Mouse (Mus musculus) forebrain, embryonic 15.5 days (tissue): ENCODE data around the gene Fadd. TPM values are rescaled to one million over a fixed set of nuclear protein-coding genes. Genes with fewer than 3 reads are reported as not detected.
A peak's percentile ranks its signal among the peaks of the same experiment; 100 is the strongest.

Experiments
- ATAC-seq: fragments of 200-750 bp; cut with Nextera tagmentation; replicated peaks from 2 replicates; pipeline ENCODE4 v1.8.0; 2017; ENCODE audit warnings: mild to moderate bottlenecking, moderate TSS enrichment, moderate library complexity
- H3K27ac ChIP-seq: fragments of 300-500 bp; sonication (generic); replicated peaks from 2 replicates; pipeline ENCODE4 v1.5.1; 2015; ENCODE audit warnings: mild to moderate bottlenecking, inconsistent platforms
- H3K27me3 ChIP-seq: fragments of 300-500 bp; sonication (generic); 2 replicates; pipeline ENCODE4 v1.6.1; 2015; ENCODE audit warnings: inconsistent platforms
- H3K36me3 ChIP-seq: fragments of 300-500 bp; sonication (generic); 2 replicates; pipeline ENCODE4 v1.6.1; 2015; ENCODE audit warnings: mild to moderate bottlenecking, inconsistent platforms
- H3K4me1 ChIP-seq: fragments of 300-500 bp; sonication (generic); 2 replicates; pipeline ENCODE4 v1.6.1; 2015; ENCODE audit warnings: inconsistent platforms
- H3K4me2 ChIP-seq: fragments of 300-500 bp; sonication (generic); replicated peaks from 2 replicates; pipeline ENCODE4 v1.6.1; 2015; ENCODE audit warnings: mild to moderate bottlenecking, inconsistent platforms
- H3K4me3 ChIP-seq: fragments of 300-500 bp; sonication (generic); 2 replicates; pipeline ENCODE4 v1.5.1; 2015; ENCODE audit warnings: mild to moderate bottlenecking, inconsistent platforms
- H3K9ac ChIP-seq: fragments of 300-500 bp; sonication (generic); replicated peaks from 2 replicates; pipeline ENCODE4 v1.6.1; 2015; ENCODE audit warnings: mild to moderate bottlenecking, inconsistent platforms
- H3K9me3 ChIP-seq: fragments of 300-500 bp; sonication (generic); 2 replicates; pipeline ENCODE4 v1.6.1; 2016; ENCODE audit warnings: inconsistent platforms
- WGBS: fragments of 180-500 bp; shearing (Covaris S2); methylation state at CpG from one replicate; pipeline ENCODE4 v1.1.7; 2015; ENCODE audit warnings: mixed read lengths; 5-methylcytosine and 5-hydroxymethylcytosine counted together
- polyA plus RNA-seq: library from polyadenylated mRNA; unstranded; fragments of >200 nt; fragmentation: Nextera tagmentation; extraction: Ambion mirVana; gene quantifications from 2 replicates; pipeline ENCODE4 v1.2.1, GENCODE M21; 2015

Fadd gene
- polyA plus RNA-seq, 1 experiment from 2014 or later = 5.4 TPM

DNA sequence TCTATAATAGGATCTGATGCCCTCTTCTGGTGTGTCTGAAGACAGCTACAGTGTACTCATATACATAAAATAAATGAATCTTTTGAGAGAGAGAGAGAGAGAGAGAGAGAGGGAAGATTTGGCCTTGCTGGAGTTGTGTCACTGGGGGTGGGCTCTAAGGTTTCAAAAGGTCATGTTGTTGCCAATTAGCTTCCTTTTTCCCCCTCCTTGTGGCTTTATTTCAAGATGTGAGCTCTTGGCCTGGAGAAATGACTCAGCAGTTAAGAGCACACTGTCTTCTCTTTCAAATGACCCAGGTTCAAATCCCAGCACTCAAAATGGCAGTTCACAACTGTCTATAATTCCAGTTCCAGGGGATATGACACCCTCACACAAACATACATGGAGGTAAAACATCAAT lies 14.2 kb downstream of the Fadd start:
- H3K27ac ChIP-seq = no peak overlapping the region
- H3K4me2 ChIP-seq = no peak overlapping the region
- no peaks in the 10 kb centered on the region for H3K36me3 ChIP-seq
- no peaks in the 10 kb centered on the region for H3K4me1 ChIP-seq
- no peaks in the 10 kb centered on the region for H3K27me3 ChIP-seq
- H3K4me3 ChIP-seq = no peak overlapping the region
- no peak overlapping the region for H3K9ac ChIP-seq
- no peaks in the 10 kb centered on the region for H3K9me3 ChIP-seq
- ATAC-seq = no peak

DNA sequence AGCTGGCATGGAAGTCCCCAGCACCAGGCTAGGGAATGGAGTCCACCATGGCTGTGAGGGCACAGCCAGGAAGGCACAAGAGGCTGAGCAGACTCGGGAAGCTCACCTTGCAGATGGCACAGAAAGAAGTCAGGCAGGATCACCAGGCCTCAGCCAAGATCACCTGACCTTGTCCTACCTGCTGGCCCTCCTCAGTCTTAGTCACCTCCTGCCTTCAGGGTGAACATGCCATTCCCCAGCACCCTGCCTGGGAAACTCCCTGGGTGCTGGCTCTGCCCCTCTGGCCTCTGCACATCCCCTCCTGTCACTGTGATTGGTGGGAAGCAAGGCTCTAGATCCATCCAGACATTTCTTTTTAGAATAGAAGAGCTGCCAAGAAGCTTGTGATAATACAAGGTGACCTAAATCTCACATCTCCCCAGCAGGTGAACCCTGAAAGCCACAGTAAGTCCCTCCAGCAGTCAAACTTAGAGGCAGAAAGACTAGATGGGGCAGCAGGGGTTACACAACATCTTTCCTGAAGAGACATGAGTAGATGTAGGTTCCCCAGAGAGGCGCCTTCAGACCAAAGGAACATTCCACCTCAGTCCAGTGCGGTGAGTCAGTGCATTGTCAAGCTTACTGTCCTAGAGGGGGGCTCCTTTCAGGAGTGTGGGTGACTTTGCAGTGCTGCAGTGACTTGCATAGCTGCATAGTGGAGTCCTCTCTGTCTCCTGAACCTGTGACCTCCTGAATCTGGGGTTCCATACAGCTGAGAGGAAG lies 15.2 kb downstream of the Fadd start:
- no peaks in the 10 kb centered on the region for H3K36me3 ChIP-seq
- no peak for ATAC-seq
- no peak overlapping the region for H3K4me2 ChIP-seq
- WGBS = 71% methylated on average over 3 of the region's 3 CpGs
- H3K9me3 ChIP-seq = no peaks in the 10 kb centered on the region
- no peak overlapping the region for H3K4me3 ChIP-seq
- H3K27ac ChIP-seq = no peak overlapping the region
- no peak overlapping the region for H3K9ac ChIP-seq
- H3K4me1 ChIP-seq = no peaks in the 10 kb centered on the region
- no peaks in the 10 kb centered on the region for H3K27me3 ChIP-seq

DNA sequence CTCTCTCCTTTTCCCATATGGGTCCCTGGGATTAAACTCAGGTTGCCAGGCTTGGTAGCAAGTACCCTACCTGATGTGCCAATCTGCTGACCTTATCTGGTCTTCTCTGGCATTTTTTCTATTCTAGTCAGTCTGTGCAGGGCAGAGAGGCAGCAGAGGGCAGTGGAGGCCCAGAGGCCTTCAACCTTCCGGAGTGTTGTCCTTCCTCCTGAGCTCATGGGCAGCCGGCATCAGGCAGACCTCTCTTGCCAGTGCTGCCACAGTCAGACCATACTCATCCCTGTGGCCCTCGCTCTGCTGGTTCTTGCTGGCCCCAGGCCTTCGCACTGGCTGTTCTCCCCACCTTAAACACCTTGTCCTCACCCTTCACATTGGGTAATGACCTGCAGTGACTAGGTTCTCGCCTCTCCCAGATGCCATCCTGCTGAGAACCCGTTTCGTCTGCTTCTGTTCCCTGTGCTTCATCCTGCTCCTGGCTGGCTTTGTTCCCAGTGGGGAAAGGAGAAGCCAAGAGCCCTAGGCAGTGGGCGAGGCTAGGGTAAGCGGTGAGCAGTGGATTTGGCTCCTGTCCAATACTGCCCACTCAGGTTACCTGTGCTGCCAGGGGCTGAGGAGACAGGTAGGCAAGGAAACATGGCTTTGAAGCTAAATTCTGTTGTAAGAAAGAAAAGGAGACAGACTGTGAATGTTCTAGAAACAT lies 18.7 kb downstream of the Fadd start:
- no peak overlapping the region for H3K4me3 ChIP-seq
- no peak overlapping the region for H3K4me2 ChIP-seq
- H3K36me3 ChIP-seq = no peaks in the 10 kb centered on the region
- H3K9ac ChIP-seq = no peak overlapping the region
- ATAC-seq = no peak
- H3K9me3 ChIP-seq = no peaks in the 10 kb centered on the region
- no peaks in the 10 kb centered on the region for H3K4me1 ChIP-seq
- no peak overlapping the region for H3K27ac ChIP-seq
- no peaks in the 10 kb centered on the region for H3K27me3 ChIP-seq
- 48% methylated on average over 9 of the region's 9 CpGs for WGBS

DNA sequence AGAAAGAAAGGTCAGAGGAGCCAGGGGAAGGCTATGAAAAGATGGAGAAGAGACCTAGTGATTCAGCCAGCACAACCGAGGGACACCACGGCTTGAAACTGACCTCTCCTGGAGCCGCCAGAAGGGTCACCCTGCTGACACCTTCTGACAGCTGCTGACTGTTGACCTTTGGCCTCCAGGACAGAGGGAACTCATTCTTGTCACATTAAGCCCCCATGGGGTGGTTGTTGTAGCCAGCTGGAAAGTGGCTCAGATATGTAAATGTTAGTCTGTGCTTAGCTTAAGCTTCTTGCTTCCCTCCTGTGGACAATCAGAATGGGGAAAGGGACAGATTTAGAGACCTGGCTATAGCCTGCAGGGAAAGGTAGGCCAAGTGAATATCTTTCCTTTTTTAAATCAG lies 20.2 kb downstream of the Fadd start:
- Histone ChIP-seq H3K9me3 (no peaks in the 10 kb centered on the region), H3K9ac (no peak overlapping the region), H3K4me1 (no peaks in the 10 kb centered on the region), H3K36me3 (no peaks in the 10 kb centered on the region), H3K4me2 (no peak overlapping the region), H3K27ac (no peak overlapping the region), H3K4me3 (no peak overlapping the region), H3K27me3 (no peaks in the 10 kb centered on the region)
- WGBS = 18% methylated on average over 3 of the region's 3 CpGs
- no peak for ATAC-seq

DNA sequence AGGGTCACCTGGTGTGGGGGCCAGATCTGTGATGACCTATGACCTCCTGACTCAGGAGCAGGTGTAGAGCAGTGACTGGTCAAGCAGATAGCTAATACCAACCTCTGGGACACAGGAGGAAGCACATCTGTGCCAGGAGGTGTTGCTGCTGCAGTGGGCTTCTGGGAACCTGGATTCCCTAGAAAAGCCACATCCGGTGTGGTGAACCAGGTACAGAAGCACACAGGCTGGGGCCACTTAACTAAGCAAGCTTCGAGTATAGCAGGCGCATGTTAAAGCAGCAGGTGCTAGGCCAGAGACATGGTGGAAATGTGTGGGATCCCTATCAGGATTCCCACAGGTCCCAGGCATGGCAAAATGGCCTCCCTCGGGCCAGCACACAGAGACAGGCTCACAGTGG lies 21.7 kb downstream of the Fadd start:
- Histone ChIP-seq H3K9ac (no peak overlapping the region), H3K36me3 (no peaks in the 10 kb centered on the region), H3K27me3 (no peaks in the 10 kb centered on the region), H3K9me3 (no peaks in the 10 kb centered on the region), H3K4me3 (no peak overlapping the region), H3K4me1 (no peaks in the 10 kb centered on the region), H3K4me2 (no peak overlapping the region), H3K27ac (no peak overlapping the region)
- 84% methylated on average over 4 of the region's 4 CpGs for WGBS
- ATAC-seq = no peak

DNA sequence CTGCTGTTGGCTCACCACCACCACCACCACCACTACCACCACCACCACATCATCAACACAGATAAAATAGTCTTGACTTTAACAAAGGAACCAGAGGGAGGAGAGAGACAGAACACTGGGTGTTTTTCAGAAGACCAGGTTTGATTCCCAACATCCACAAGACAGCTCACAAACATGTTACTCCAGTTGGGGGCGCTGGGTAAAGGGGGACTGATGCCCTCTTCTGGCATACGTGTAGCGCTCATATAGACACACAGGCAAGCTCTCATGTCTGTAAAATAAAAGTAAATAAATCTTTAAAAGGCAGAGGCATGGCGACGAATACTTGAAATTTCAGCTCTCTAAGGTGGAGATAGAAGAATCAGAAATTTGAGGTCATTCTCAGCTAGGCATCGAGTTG lies 23.7 kb downstream of the Fadd start:
- ATAC-seq = no peak
- H3K9ac ChIP-seq = no peak overlapping the region
- H3K27ac ChIP-seq = no peak overlapping the region
- no peaks in the 10 kb centered on the region for H3K9me3 ChIP-seq
- H3K36me3 ChIP-seq = no peaks in the 10 kb centered on the region
- WGBS = 47% methylated on average over 6 of the region's 6 CpGs
- peaks cover 5% of the 10 kb centered on the region; the same call in 1 of the 2 replicates for H3K4me1 ChIP-seq
- H3K4me3 ChIP-seq = no peak overlapping the region
- H3K27me3 ChIP-seq = no peaks in the 10 kb centered on the region; the same call in 1 of the 2 replicates
- no peak overlapping the region for H3K4me2 ChIP-seq

DNA sequence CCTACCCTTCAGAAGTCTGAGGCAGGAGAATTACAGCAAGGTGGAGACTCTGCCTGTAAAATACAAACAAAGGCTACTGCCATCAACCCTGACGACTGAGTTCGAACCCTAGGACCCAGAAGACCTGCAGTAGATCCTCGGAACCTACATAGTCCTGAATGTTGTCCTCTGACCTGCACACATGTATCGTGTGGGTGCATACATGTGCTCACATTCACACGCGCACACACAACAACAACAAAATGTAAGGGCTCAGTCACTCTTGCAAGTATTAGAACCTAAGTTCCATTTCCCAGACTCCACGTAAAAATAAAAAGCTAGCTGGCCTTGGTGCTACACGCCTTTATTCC lies 28.2 kb downstream of the Fadd start:
- 23% methylated on average over 8 of the region's 8 CpGs for WGBS
- Histone ChIP-seq H3K4me3 (peak overlapping the region; percentile 85), H3K4me2 (peak overlapping the region; percentile 77), H3K27me3 (no peaks in the 10 kb centered on the region; the same call in 1 of the 2 replicates), H3K27ac (peak overlapping the region; percentile 63), H3K9me3 (no peaks in the 10 kb centered on the region), H3K36me3 (peaks cover 19% of the 10 kb centered on the region), H3K9ac (peak overlapping the region; percentile 63), H3K4me1 (peaks cover 29% of the 10 kb centered on the region)
- ATAC-seq = peak; percentile 14

DNA sequence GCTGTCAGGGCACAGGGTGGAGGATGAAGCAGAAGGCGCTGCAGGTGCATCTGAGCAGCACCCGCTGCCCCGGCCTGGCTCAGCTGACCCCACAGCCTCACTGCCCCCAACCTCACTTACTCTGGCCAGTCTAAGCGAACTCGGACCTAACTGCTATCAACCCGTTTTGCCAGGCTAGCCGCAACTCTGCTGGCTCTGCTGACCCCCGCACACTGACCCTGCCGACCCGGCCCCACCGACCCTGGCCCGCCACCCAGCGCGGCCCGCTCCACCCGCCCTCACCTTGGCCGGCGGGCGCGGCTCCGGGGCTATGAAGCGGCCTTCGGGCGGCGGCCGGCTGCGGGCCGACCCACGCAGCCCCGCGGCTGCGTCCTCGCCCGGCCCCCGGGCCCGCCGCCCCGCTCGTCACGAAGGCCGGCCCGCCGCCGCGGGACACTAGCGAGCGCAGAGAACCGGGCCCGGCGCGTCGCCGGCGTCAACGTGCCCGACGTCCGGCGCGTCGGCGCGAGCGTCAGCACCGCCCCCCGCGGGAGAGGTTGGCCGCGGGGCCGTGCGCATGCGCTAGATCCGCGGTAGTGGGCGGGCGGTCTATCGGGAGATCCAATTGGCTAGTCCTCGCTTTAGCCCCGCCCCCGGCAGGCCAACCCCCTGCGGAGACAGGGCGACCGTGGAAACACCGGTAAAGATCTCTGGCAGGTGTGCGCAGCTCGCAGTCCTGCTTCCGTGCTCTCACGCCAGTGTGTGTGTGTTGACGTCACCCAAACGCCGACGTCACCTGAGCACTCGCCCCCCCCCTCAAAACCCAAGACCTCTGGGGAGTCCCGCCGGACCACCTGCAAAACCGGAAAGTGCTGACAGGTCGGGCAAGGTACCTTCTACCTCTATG lies 28.8 kb downstream of the Fadd start, which contains the start of gene Ppfia1:
Gene Ppfia1, minus strand, starts transcription at position 493 of the 886 bp plus-strand sequence.
- WGBS = under 1% methylated on average over 97 of the region's 97 CpGs
- ATAC-seq = peak; percentile 96
- Histone ChIP-seq H3K4me1 (peaks cover 29% of the 10 kb centered on the region), H3K36me3 (peaks cover 22% of the 10 kb centered on the region), H3K27ac (peak within 1 kb of the TSS; percentile 63), H3K4me3 (peak within 1 kb of the TSS; percentile 85), H3K9me3 (no peaks in the 10 kb centered on the region), H3K27me3 (no peaks in the 10 kb centered on the region; the same call in 1 of the 2 replicates), H3K4me2 (peak within 1 kb of the TSS; percentile 79), H3K9ac (peak within 1 kb of the TSS; percentile 86)

DNA sequence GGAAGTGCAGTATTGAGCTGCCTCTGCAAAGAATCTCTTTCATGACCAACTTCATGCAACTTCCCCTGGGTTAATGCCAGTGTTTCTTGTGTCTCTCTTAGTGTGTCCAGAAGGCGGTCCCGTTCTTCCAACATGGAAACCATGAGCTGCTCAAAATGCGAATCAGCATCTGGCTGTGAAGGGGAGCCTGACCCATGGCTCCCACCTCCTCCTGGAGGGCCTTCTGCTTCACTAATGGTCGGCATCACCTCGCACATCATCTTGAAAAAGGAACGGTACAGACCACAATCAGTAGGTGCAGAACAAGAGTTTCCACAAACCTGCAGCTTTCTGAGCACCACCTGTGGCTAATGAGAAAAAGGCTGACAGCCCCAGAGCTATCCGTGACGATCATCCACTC lies 30.0 kb downstream of the Fadd start:
- Histone ChIP-seq H3K4me2 (peak overlapping the region; percentile 79), H3K36me3 (peaks cover 26% of the 10 kb centered on the region), H3K4me3 (peak overlapping the region; percentile 85), H3K27ac (no peak overlapping the region), H3K4me1 (peaks cover 29% of the 10 kb centered on the region), H3K9me3 (no peaks in the 10 kb centered on the region), H3K27me3 (no peaks in the 10 kb centered on the region; the same call in 1 of the 2 replicates), H3K9ac (peak overlapping the region; percentile 86; the same call in 1 of the 2 replicates)
- ATAC-seq = no peak
- WGBS = 87% methylated on average over 8 of the region's 8 CpGs

DNA sequence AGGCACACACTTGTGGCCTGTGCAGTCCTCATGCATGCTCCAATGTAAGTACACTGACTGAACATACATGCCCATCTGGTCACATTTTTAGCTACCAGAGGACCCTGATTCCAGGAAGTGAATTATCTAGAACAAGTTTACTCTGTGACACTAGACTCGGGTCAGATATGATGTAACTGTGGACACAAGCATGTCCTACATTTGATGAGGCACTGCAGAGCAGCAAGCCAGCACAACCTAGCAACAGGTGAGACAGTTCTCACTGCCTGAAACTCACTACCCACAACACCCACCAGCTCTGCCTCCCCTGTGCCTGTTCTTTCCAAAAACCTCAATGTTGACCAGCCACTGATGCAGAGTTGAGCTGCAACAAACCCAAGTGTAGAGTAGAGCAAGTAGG lies 31.5 kb downstream of the Fadd start:
- Histone ChIP-seq H3K27me3 (no peaks in the 10 kb centered on the region; the same call in 1 of the 2 replicates), H3K9ac (no peak overlapping the region)
- ATAC-seq = no peak

DNA sequence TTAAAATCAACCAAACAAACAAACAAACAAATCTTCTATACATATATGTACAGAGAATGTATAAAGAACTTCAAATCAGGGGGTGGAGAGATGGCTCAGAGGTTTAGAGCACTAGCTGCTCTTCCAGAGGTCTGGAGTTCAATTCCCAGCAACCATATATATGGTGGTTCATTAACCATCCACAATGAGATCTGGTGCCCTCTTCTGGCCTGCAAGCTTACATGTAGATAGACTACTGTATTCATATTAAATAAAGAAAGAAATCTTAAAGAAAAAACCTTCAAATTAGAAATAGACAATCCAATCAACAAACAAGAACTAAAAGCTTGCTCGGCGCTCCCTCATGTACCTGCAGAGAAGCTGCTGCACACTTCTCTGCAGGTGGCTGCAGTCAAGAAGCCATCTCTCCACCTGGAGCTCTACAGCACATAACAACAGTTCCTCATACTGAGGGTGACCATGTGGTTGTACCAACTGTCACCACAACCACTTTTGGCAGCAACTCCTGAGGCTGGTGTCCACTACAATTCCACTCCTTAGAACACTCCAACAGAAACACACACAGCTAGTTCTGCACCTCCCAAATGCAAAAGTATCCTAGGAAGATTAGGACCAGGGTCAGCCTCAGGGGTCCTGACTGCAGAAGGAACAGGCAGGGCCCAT lies 32.2 kb downstream of the Fadd start:
- Histone ChIP-seq H3K4me2 (no peak overlapping the region), H3K9me3 (no peaks in the 10 kb centered on the region), H3K4me3 (no peak overlapping the region), H3K27ac (no peak overlapping the region), H3K9ac (no peak overlapping the region), H3K36me3 (peaks cover 26% of the 10 kb centered on the region), H3K4me1 (peaks cover 36% of the 10 kb centered on the region), H3K27me3 (no peaks in the 10 kb centered on the region; the same call in 1 of the 2 replicates)
- ATAC-seq = no peak
- 100% methylated on average over 2 of the region's 2 CpGs for WGBS

More for the DNA sequence above, 31.5 kb downstream of the Fadd start:
- no peak overlapping the region for H3K4me2 ChIP-seq
- H3K4me3 ChIP-seq = no peak overlapping the region
- H3K27ac ChIP-seq = no peak overlapping the region
- H3K4me1 ChIP-seq = peaks cover 34% of the 10 kb centered on the region
- no peaks in the 10 kb centered on the region for H3K9me3 ChIP-seq
- peaks cover 26% of the 10 kb centered on the region for H3K36me3 ChIP-seq
- WGBS = 86% methylated on average over 1 of the region's 1 CpGs
